Mouse (Mus musculus): ENCODE data around the gene Lekr1. TPM values are rescaled to one million over a fixed set of nuclear protein-coding genes. Genes with fewer than 3 reads are reported as not detected.
A peak's percentile ranks its signal among the peaks of the same experiment; 100 is the strongest.

Lekr1 gene
- polyA plus RNA-seq, 1 experiment from 2014 or later = 9.7 TPM

DNA sequence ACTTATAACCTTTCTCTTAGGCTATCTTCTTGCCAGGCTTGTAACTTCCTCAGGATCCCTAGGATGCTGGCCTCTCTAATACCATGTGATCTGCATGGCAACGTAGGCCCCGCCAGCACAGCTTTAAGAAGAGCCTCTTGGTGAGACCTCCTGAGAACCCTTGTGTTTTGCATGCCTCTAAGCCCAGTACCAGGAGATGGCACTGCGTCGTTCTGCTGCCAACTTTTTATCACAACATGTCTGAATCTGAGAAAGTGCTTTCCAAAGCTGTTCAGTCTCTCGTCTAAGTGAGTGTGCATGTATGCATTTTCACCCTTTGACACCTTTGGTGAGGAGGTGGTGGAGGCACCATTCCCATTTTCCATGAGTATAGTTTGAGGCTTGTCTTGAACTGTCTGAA lies 116.2 kb downstream of the Lekr1 start:
- H3K27ac ChIP-seq (replicated peaks) = no peak overlapping the region
- 78% methylated on average over 5 of the region's 5 CpGs for WGBS
- no peaks in the 10 kb centered on the region for H3K27me3 ChIP-seq (replicated peaks)
- no peak overlapping the region for H3K4me2 ChIP-seq
- H3K9ac ChIP-seq (replicated peaks) = no peak overlapping the region
- H3K36me3 ChIP-seq = no peaks in the 10 kb centered on the region
- no peaks in the 10 kb centered on the region for H3K9me3 ChIP-seq (replicated peaks)
- ATAC-seq (ENCODE audit: low FRiP score) = no peak
- H3K4me3 ChIP-seq (replicated peaks) = no peak overlapping the region
- no peaks in the 10 kb centered on the region for H3K4me1 ChIP-seq

DNA sequence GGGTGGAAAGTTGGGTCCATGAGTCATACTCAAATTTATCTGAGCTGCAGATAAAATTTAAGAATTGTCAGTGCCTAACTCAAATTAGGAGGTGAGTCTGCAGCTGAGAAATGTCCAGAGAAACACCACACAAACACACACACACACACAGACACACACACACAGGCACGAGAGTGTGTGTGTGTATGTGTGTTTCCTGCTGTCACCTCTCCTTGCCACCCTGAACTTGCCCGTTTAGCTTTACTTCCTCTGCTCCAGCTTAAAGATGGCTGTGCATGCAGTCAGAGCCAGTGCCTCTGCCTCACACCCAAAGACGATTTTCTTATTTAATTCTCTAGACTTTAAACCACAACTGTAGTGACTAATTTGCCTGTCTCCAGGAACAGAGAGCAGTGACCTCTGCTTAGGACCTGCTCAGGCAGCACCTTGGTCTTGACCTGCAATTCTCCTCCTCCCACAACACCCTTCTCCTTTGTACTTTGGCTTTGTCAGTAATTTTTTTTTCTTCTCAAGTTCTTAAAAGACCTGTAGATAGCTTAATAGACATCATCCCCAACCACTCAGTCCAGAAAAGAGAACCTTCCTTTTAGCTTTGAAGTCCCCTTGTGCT lies 124.2 kb downstream of the Lekr1 start:
- Histone ChIP-seq H3K4me1 (no peaks in the 10 kb centered on the region), H3K4me3 (replicated peaks) (no peak overlapping the region), H3K36me3 (no peaks in the 10 kb centered on the region), H3K9ac (replicated peaks) (no peak overlapping the region), H3K9me3 (replicated peaks) (no peaks in the 10 kb centered on the region), H3K27ac (replicated peaks) (no peak overlapping the region), H3K27me3 (replicated peaks) (no peaks in the 10 kb centered on the region), H3K4me2 (no peak overlapping the region)
- WGBS = 74% methylated on average over 3 of the region's 3 CpGs
- no peak for ATAC-seq (ENCODE audit: low FRiP score)

- Histone ChIP-seq H3K4me2 (no peak overlapping the region), H3K36me3 (no peaks in the 10 kb centered on the region), H3K9ac (replicated peaks) (no peak overlapping the region), H3K4me1 (no peaks in the 10 kb centered on the region), H3K9me3 (replicated peaks) (no peaks in the 10 kb centered on the region), H3K4me3 (replicated peaks) (no peak overlapping the region), H3K27ac (replicated peaks) (no peak overlapping the region), H3K27me3 (replicated peaks) (no peaks in the 10 kb centered on the region)
- WGBS = 92% methylated on average over 4 of the region's 4 CpGs
- ATAC-seq (ENCODE audit: low FRiP score) = no peak
Observed at GRCm38 (mm10) chr3:65793561-65793960, 127.5 kb downstream of the Lekr1 start.

- Histone ChIP-seq H3K9me3 (replicated peaks) (no peaks in the 10 kb centered on the region), H3K4me2 (no peak overlapping the region), H3K27ac (replicated peaks) (no peak overlapping the region), H3K4me1 (no peaks in the 10 kb centered on the region), H3K9ac (replicated peaks) (no peak overlapping the region), H3K4me3 (replicated peaks) (no peak overlapping the region), H3K36me3 (no peaks in the 10 kb centered on the region), H3K27me3 (replicated peaks) (no peaks in the 10 kb centered on the region)
- no peak for ATAC-seq (ENCODE audit: low FRiP score)
- WGBS = 86% methylated on average over 2 of the region's 2 CpGs
Observed at GRCm38 (mm10) chr3:65794711-65795110, 128.7 kb downstream of the Lekr1 start.

DNA sequence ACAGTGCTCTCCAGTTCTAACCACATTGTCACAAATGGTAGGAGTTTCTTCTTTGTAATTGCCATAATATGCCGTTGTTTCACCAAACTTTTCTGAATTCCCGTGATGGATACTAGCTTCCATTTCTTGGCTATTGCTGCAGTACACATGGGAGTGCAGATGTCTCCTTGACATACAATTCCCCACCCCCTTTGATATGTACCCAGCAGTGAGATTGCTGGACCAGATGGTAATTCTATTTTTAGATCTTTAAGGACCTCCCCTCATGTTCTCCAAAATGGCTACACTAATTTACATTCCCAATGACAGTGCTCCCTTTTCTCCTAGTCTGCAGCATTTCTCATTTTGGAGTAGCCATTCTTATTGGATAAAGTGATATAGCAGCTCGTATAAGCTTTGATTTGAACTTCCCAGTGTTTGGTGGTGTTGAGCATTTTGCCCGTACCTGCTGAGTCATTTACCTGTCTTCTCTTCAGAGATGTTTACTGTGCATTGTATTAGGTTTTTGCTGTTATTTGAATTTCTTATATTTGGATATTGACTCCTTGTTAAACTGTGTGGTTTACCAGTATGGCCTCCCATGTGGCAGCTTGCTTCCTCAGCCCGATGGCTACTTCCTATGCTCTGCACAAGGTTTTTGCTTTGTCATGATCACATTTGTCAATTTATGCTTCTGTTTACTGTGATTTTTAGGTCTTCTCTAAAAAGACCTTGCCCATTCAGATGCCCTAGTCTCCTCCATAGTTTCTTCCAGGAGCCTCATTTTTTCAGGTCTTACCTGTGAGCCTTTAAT lies 131.5 kb downstream of the Lekr1 start:
- Histone ChIP-seq H3K4me2 (no peak overlapping the region), H3K27me3 (replicated peaks) (no peaks in the 10 kb centered on the region), H3K4me3 (replicated peaks) (no peak overlapping the region), H3K9ac (replicated peaks) (no peak overlapping the region), H3K27ac (replicated peaks) (no peak overlapping the region), H3K9me3 (replicated peaks) (no peaks in the 10 kb centered on the region), H3K36me3 (no peaks in the 10 kb centered on the region), H3K4me1 (no peaks in the 10 kb centered on the region)
- no peak for ATAC-seq (ENCODE audit: low FRiP score)
- 91% methylated on average over 5 of the region's 5 CpGs for WGBS

DNA sequence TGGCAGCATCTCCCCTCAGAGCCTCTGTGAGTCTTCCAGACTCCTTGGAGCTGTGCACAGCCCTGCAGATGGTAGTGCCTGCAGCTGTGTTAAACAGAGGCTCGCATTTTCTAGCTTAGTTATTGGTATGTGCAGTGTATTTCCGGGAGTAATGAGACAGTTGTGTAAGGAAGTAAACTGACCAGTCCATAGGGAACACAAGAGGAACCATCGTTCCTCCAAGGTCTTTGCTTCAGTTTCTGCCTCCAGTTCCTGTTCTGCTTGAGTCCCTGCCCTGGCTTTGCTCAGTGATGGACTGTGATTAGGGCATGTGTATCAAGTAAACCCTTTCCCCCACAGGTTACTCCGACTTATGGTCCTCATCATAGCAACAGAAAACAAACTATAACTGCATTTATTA lies 134.9 kb downstream of the Lekr1 start:
- no peak overlapping the region for H3K27ac ChIP-seq (replicated peaks)
- no peak overlapping the region for H3K4me2 ChIP-seq
- no peaks in the 10 kb centered on the region for H3K27me3 ChIP-seq (replicated peaks)
- WGBS = 90% methylated on average over 4 of the region's 4 CpGs
- ATAC-seq (ENCODE audit: low FRiP score) = no peak
- no peaks in the 10 kb centered on the region for H3K9me3 ChIP-seq (replicated peaks)
- H3K9ac ChIP-seq (replicated peaks) = no peak overlapping the region
- H3K4me3 ChIP-seq (replicated peaks) = no peak overlapping the region
- H3K36me3 ChIP-seq = no peaks in the 10 kb centered on the region
- H3K4me1 ChIP-seq = no peaks in the 10 kb centered on the region

- H3K9me3 ChIP-seq (replicated peaks) = no peaks in the 10 kb centered on the region
- 88% methylated on average over 5 of the region's 5 CpGs for WGBS
- no peaks in the 10 kb centered on the region for H3K4me1 ChIP-seq
- H3K36me3 ChIP-seq = no peaks in the 10 kb centered on the region
- ATAC-seq (ENCODE audit: low FRiP score) = no peak
- no peaks in the 10 kb centered on the region for H3K27me3 ChIP-seq (replicated peaks)
- no peak overlapping the region for H3K4me3 ChIP-seq (replicated peaks)
- no peak overlapping the region for H3K9ac ChIP-seq (replicated peaks)
- H3K4me2 ChIP-seq = no peak overlapping the region
- H3K27ac ChIP-seq (replicated peaks) = no peak overlapping the region
Observed at GRCm38 (mm10) chr3:65802185-65802584, 136.2 kb downstream of the Lekr1 start.

- no peak overlapping the region for H3K4me2 ChIP-seq
- no peak for ATAC-seq (ENCODE audit: low FRiP score)
- H3K27me3 ChIP-seq (replicated peaks) = no peaks in the 10 kb centered on the region
- no peak overlapping the region for H3K4me3 ChIP-seq (replicated peaks)
- H3K36me3 ChIP-seq = no peaks in the 10 kb centered on the region
- no peaks in the 10 kb centered on the region for H3K9me3 ChIP-seq (replicated peaks)
- no peaks in the 10 kb centered on the region for H3K4me1 ChIP-seq
- no peak overlapping the region for H3K9ac ChIP-seq (replicated peaks)
- H3K27ac ChIP-seq (replicated peaks) = no peak overlapping the region
- WGBS = 73% methylated on average over 5 of the region's 5 CpGs
Observed at GRCm38 (mm10) chr3:65802868-65803267, 136.8 kb downstream of the Lekr1 start.

GRCm38 (mm10) chr3:65814881-65815280 lies 148.9 kb downstream of the Lekr1 start:
- ATAC-seq (ENCODE audit: low FRiP score) = no peak
- WGBS = 45% methylated on average over 6 of the region's 6 CpGs

GRCm38 (mm10) chr3:65816012-65816411 lies 150.0 kb downstream of the Lekr1 start:
- Histone ChIP-seq H3K36me3 (no peaks in the 10 kb centered on the region), H3K4me1 (0 out of 2 replicates have a peak, but pooled peaks cover 5% of the 10 kb centered on the region), H3K27ac (replicated peaks) (no peak overlapping the region), H3K4me2 (no peak overlapping the region), H3K4me3 (replicated peaks) (no peak overlapping the region), H3K27me3 (replicated peaks) (no peaks in the 10 kb centered on the region), H3K9ac (replicated peaks) (no peak overlapping the region), H3K9me3 (replicated peaks) (no peaks in the 10 kb centered on the region)
- 0 out of 2 replicates have a peak, but pooled peaks have one; percentile 28 for ATAC-seq (ENCODE audit: low FRiP score)
- 68% methylated on average over 10 of the region's 10 CpGs for WGBS

More at GRCm38 (mm10) chr3:65814881-65815280, 148.9 kb downstream of the Lekr1 start:
- no peak overlapping the region for H3K27ac ChIP-seq (replicated peaks)
- H3K27me3 ChIP-seq (replicated peaks) = no peaks in the 10 kb centered on the region
- H3K4me1 ChIP-seq = 0 out of 2 replicates have a peak, but pooled peaks cover 5% of the 10 kb centered on the region
- H3K4me2 ChIP-seq = no peak overlapping the region
- H3K4me3 ChIP-seq (replicated peaks) = no peak overlapping the region
- H3K9ac ChIP-seq (replicated peaks) = no peak overlapping the region
- H3K9me3 ChIP-seq (replicated peaks) = no peaks in the 10 kb centered on the region
- no peaks in the 10 kb centered on the region for H3K36me3 ChIP-seq

GRCm38 (mm10) chr3:65818597-65818996 lies 152.6 kb downstream of the Lekr1 start:
- no peak for ATAC-seq (ENCODE audit: low FRiP score)
- Histone ChIP-seq H3K4me1 (0 out of 2 replicates have a peak, but pooled peaks cover 5% of the 10 kb centered on the region), H3K4me3 (replicated peaks) (no peak overlapping the region), H3K27me3 (replicated peaks) (no peaks in the 10 kb centered on the region), H3K9me3 (replicated peaks) (no peaks in the 10 kb centered on the region), H3K4me2 (no peak overlapping the region), H3K36me3 (no peaks in the 10 kb centered on the region), H3K9ac (replicated peaks) (no peak overlapping the region), H3K27ac (replicated peaks) (no peak overlapping the region)
- 57% methylated on average over 4 of the region's 4 CpGs for WGBS

DNA sequence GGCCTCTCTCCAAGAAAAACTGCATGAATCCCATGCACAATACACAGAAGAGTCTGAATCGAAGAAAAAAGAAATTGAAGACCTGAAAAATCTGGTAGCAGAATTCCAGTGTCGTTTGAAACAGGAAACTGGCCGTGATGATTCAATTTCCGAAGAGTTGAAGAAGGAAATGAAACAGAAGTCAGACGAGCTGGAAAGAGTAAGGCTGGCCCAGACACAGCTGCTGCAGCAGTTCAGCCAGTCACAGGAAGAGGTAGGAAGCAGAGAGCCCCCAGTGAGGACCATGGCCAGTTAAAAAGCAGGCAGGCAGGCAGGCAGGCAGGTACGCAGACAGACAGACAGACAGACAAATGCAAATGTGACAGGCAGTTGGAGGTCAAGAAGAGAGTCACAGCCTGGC lies 153.8 kb downstream of the Lekr1 start:
- no peaks in the 10 kb centered on the region for H3K36me3 ChIP-seq
- no peak overlapping the region for H3K27ac ChIP-seq (replicated peaks)
- WGBS = 72% methylated on average over 6 of the region's 6 CpGs
- H3K4me1 ChIP-seq = 0 out of 2 replicates have a peak, but pooled peaks cover under 1% of the 10 kb centered on the region
- no peak overlapping the region for H3K9ac ChIP-seq (replicated peaks)
- no peaks in the 10 kb centered on the region for H3K9me3 ChIP-seq (replicated peaks)
- no peak overlapping the region for H3K4me2 ChIP-seq
- ATAC-seq (ENCODE audit: low FRiP score) = no peak
- H3K4me3 ChIP-seq (replicated peaks) = no peak overlapping the region
- no peaks in the 10 kb centered on the region for H3K27me3 ChIP-seq (replicated peaks)
